Mouse (Mus musculus) embryo, embryonic 11 days (tissue): ENCODE data around the gene Foxd2.

Experiments
- DNase-seq: peaks from one replicate; pipeline ENCODE4 v3.0.0-alpha.2; 2015

The Foxd2 gene

DNA sequence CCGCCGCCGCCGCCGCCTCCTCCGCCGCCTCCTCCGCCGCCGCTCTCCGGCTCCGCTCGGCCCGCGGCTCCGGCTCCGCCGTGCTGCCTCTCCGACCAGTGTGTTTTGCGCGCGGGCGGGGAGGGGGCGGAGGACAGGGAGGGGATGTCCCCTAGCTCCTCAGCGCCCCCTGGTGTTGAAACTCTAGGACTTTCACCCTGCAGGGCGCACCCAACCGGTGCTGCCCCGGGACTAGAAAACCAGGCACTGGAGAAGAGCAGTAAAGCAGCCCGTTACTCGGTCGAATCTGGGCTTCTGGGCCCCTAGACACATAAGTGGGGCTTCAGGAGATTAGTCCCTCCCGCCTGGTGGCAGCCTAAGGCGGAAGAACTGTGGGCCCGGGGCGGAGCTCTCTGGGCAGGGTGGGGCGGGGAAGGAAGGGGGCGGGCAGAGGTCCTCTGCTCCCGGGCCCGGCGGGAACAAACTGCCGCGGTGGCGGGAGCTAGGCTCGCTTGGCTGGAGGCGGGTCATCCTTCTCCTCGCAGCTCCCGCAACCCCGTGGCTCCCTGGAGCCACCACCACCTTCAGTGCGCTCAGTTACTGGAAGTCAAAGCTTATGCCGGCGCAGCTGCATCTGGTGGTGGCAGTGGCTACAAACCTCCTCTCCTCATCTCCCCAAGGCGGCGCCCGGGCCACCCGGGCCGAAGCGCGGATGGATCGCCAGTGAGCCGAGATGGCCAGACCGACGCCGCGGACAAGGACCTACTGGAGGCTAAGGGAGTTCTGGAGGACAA is at the start of gene Foxd2:
Foxd2 (minus strand) TSS at position 45 of the 773 bp plus-strand sequence.
- peak; percentile 94 for DNase-seq

DNA sequence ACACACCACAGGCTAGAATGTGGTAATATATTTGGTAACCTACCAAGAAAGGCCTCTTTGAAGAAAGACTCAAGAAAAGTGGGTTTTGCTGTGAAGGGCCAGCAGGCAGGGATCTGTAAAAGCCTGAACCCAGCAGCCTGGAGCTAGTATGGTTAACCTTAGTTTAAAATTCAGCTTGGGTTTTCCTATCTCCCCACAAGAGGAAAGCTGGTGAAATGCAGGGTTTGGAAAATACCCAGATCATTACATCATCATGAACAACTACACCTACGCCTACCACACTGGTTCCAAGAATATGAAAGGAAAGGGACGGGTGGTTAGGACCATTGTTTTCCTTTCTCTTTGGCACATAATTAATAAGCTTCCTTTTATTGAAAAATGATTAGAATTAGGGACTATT is 49.6 kb upstream of the Foxd2 start:
- no peak for DNase-seq

DNA sequence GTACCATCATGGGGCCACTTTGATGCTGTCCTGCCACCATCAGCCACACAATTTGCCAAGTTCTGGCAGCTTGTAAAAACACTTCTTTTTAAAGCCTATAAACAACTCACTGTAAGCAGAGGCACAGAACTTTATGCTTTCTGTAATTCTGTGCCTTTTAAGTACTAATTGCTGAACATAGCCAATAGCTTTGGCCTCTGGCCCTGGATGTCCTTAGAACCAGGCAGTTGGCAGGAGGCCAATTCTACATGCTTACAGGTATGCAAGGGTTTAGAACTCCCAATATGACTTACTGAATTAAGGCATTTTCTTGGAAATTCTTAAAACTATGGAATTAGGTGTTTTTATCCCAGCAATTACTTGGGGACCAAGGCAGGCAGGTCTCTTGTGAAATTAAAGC is 48.7 kb upstream of the Foxd2 start:
- no peak for DNase-seq

DNA sequence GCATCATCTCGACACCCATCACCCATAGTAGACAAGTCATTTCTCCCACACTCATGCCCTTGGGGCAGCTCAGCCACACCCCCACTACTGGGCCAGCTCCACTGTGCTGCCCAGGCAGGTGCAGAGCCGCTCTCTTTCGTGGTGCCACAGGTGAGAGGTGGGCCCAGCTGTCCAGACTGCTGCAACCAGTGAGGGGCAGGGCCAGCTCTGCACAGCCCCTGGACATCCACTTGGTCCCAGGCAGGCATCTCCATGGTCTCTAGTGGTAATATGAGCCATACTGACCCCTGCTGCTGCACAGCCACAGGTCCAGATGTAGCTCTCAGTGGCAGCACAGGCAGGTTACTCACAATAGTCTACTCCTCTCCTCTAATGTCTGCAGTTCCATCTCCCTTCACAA is 44.5 kb upstream of the Foxd2 start:
- no peak for DNase-seq

DNA sequence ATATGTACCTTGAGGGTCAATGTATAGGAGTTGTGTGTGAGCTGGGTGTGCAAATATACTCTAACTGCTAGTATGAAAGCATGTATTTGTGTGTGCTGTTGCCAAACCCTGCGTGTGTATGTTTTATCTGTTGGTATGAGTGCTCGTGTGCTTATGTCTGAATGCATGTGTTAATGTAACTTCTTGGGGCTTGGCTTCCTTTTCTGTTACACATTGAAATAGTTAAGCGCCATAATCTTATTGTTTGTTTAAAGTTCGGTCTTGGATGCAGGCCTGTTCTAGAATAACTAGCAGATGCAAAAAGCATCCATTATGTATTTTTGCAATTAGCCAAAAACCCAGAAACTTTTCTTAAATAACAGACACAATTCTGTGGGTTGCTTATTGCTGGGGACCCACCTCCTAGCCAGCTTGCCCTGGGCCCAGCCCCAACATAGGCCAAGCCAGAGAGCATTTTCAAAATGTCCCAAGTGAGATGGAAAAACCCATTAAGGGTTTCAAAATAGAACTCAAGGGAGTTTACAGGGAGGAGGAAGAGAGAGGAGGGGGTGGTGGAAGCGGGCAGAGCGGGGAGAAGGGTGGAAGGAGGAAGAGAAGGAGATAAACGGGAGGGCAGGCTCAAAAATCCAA is 39.3 kb upstream of the Foxd2 start:
- DNase-seq: no peak

DNA sequence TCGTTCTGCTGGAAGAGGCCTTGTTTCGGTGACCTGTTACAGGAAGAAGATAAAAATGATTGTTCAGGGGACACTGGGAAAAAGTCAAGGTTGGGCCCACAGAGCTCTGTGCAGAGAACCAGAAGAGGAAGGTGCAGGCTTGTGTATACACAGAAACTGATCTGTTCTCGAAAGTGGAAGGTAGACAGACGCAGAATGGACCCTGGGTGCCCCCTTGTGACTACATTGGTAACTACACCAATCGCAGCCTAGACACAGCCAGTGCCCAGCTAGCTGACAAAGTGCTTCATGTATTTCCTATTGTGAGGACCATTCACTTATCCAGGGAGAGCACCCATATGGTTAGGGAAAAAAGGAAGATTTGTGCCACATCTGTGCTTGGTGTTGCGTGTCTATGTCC is 38.7 kb upstream of the Foxd2 start:
- DNase-seq: peak; percentile 78

DNA sequence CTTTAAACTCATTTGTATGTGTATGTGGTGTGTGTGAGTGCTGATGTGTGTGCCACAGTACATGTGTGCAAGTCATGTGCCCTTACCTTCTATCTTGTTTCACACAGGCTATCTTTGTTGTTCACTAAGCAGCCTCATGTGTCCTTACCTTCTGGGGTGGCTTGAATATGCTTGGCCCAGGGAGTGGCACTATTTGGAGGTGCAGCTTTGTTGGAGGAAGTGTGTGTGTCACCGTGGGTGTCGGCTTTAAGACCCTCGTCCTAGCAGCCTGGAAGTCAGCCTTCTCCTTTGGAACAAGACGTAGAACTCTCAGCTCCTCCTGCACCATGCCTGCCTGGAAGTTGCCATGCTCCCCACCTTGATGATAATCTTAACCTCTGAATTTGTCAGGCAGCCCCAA is 37.7 kb upstream of the Foxd2 start:
- DNase-seq: no peak

DNA sequence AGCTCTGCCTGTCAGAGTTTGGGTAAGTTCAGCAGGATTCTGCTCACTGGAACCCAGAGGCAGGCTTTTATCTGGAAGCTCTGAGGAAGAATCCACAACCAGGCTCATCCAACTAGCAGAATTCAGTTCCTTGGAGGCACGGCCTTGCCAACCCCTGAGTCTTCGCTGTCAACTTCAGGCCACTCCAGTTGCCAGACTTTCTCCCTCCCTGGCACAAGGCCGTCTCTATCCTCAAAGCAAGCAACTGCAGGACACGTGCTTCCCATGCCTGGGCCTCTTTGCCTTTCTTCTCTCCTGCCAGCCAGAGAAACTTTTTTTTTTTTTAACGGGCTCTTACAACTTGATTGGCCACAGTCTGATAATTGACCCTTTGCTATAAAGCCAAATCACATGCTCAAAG is 36.3 kb upstream of the Foxd2 start:
- DNase-seq: peak; percentile 27

DNA sequence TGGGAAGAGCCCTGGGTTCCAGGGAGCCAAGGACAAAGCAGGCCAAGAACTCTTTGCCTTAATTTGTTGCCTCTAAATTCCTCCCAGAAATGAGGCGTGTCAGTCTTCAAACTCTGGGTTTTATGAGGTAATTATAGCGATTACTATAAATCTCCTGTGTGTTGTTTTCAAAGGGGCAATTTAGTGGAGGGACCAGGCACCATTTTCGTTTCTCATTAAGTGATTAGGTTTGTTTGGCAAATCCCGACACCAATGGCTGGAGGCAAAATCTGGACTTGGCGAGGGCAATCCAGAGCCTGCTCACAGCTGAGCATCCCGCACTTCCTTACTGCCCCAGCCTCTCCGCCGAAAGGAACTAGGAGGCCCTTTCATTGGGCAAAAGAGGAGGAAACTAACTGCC is 33.9 kb upstream of the Foxd2 start:
- peak; percentile 23 for DNase-seq

DNA sequence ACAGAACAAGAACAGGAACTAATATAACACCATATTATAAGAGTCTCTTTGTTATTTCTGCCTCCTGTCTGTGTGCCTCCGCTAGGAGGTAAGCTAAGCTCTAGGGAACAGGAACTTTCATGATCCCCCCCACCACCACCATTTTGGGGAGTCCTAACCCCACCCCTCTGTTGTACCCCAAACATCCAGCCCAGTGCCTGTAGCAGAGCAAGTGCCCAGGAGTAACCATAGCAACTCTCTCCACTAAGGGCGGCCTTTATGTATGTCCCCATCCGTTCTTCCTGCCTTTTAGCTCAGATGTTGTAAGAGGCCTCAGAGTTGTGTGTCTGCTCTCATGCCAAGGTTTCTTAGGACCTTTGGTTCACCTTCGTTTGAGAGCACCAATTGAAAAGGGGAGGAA is 33.4 kb upstream of the Foxd2 start:
- peak; percentile 11 for DNase-seq

DNA sequence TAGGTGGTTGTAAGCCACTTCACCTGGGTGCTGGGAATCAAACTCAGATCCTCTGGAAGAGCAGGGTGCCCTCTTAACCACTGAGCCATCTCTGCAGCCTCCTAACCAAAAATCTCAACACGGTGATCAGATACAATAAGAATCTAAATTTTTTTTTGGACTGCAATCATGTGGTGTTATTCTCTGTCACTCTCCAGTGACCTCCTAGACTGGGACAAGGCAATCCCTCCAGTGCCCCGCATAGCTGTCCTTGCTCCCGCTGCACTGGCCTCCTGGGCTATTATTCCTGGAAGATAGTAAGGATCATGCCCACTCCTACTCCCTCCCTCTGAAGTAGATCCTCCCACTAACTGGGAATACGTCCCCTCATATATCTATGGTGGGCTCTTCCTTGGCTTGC is 32.6 kb upstream of the Foxd2 start:
- DNase-seq: no peak

DNA sequence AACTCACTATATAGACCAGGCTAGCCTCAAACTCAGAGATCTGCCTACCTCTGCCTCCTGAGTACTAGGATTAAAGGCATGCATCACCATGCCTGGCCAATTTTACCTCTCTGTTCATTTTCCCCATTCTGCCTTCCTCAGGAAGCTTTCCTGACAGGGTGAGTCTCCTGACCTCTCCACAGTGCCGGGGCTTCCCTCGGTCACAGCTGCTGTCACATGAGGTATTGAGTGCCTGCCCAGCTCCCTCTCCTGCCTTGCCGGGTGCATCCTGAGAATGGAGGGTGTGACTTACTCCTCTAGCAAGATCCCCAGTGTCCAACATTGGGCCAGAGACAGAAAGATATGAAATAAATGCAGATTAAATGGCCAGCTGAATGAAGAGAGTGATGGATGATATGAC is 29.6 kb upstream of the Foxd2 start:
- DNase-seq: no peak

DNA sequence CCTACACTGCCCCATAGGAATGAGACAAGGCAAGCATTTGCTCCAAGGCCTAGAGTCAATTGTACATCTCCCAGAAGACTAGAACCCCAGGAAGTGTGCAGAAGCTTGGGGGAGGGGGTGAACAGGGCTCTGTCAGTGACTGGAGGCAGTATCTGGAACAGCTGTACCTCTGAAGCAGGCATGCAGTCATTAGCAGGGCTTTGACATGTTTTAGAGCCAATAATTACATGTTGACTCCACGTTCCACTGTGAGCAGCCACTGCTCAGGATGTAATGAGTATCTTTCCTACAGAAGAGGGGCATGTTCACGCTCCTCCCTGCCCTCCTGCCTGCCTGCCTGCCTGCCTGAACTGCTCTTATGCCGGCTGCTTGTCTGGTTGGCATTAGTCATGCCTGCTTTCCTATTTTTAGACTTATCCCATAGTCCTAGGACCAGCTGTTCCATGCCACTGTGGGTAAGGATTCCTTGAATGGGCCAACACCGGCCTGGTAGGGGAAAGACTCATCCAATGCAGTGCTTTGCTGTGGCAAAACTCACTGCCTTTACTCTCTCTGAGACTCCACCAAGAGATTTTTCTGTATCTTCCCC is 28.9 kb upstream of the Foxd2 start:
- DNase-seq: no peak

DNA sequence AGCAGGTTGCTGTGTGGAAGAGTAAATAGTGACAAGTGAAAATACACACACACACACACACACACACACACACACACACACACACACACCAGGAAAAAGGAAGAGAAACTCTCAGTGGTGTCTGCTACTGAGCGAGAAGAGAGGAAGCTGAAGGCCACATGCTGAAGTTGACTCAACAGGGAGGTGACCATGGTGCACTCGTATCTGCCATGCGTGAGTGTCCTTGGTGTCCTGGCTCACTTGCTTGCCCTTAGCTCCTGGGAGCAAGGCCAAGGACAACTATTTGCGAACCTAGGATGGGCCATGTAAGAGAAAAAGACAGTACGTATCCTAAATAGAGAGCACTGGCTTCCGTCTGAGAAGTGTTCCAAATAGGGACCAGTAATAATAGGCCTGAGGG is 25.5 kb upstream of the Foxd2 start:
- no peak for DNase-seq

DNA sequence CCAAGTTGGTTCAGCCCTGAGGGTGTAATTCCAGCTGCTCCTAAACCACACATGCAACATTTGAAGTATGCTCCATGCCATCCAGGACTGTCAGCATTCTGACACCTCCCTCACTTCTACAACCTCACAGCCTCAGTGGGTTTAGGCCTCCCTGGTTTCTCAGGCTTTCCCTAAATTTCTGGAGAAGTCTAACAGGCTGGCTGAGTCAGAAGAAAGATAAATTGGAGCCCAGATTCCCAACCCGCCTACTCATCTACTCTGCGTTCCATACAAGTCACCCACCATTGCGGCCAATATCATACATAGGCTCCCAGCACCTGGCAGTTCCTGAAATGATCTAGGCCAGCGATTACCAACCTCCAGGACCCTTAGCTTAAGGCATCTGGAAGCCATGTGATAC is 24.1 kb upstream of the Foxd2 start:
- DNase-seq: no peak

DNA sequence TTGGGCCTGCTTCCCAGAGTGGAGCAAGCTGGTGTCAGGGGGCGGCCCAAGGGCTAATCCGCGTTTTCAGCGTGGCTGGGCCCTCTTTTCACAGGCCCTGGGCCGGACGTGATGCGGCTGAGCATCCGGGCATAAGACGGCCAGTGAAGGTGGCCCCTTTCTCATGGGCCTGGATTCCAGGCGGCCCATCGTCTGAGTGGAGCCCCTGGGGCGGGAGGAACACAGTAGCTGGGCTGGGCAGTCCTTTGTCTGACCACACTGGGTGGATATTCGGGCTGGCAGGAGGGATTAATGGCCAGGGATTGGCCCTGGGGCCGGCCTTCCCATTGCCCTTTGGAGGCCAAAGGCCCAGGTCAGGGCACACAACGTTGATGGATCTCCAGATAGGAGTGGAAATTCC is 20.5 kb upstream of the Foxd2 start:
- DNase-seq: no peak

DNA sequence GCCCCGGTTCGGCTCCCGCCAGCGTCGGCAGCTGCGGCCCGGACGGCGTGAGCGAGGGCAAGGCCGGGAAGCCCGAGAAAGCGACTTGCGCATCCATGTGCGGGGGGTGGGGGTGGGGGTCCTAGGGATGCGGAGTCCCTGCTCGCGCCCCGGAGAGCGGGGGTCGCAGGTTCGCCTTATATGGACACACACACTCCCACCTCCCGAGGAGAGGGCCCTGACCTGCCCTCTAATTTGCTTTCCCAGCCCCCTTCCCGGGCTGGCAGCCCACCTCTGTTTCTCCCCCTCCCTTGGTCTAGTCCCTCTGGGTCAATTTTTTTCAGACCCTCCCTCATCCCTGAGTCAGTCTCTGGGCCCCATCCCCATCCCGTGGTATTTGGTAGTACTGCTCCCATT is 17.2 kb upstream of the Foxd2 start, which contains the start of gene Foxe3:
Foxe3 (minus strand) TSS at position 97 of the 396 bp plus-strand sequence.
- no peak for DNase-seq

DNA sequence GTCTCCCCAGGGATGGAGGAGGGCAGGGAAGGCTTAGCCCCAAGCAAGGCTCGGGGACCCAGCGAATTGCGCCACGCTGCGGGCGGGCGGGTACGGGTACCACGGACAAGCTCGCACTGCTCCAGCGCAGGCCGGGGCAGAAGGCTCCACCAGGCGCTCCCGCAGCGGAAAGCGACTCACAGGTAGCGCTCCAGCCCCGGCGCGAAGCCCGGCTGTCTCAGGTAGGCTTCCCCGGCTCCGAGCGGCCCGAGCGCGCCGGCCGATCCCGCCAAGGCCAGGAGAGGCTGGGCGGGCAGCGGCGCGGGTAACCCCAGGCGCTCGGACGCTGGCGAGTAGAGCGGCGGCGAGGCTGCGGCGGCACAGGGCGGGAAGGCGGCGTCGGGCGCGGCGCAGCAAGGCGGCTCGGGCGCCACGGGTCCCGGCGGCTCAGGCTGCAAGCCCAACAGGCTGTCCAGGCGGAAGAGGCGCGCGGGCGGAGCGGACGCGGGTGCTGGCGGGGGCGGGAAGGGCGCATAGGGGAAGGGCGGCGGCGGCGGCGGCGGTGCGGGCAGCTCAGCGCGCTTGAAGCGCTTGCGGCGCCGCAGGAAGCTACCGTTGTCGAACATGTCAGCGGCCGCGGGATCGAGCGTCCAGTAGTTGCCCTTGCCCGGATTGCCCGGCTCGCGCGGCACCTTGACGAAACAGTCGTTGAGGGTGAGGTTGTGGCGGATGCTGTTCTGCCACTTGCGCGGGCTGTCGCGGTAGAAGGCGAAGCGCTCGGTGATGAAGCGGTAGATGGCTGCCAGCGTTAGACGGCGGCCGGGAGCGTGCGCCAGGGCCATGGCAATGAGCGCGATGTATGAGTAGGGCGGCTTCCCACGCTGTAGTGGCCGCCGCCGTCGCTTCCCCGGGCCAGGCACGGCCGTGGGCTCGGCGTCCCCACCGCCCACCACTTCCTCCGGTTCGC is 16.6 kb upstream of the Foxd2 start:
- peak; percentile 62 for DNase-seq

DNA sequence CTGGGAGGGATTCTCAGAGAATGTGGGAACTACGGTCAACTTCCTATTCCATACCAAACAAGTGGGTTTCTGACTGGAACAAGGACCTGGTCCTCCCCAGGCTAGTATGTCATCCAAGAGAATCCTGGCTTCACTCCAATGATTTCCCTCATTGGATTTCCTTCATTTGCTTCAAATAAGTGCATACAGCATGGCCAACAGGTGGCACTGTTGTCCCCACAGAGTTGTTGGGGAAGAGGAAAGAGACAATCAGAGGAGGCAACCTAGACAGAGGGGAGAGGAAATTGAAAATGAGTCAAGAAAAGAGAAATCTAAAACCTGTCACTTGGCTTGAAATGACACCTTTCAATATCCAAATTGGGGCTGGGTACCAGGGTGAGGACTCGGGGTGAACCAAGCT is 8.4 kb upstream of the Foxd2 start:
- DNase-seq: peak; percentile 79

DNA sequence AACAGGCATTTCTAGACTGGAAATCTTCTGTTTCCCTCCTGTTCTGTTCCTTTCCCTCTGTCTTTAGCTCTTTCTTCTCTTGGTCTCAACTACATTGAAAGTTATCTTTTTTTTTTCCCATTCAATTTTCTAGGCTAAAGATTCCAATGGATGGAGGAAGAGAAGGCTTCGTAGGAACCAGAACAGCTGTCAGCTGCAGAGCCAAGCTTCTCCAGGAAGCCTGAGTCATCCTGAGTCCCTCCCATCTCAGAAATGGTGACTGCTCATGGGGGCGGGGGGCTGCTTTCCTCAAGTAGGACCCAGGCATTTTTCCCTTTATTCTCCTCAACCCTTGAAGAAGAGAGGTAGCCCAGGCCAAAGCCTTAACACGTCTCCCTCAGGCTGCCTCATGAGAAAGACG is 7.4 kb upstream of the Foxd2 start:
- no peak for DNase-seq

DNA sequence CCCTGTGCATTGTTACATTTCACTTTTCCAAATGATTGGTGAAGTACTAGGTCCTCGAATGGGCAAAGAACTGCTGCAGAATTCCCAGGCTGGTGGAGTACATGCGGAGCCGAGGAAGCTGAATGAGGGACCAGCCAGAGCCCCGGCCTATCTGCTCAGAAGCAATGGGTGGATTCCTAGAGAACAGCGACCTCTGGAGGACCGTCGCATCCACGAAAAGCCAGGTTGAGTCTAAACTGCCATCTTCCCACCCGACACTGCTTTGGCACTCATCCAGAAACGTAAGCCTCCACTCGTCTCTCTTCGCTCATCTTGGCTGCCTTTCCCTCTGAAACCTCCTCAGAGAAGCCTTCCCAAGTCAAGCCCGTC is 4.9 kb upstream of the Foxd2 start:
- DNase-seq: peak; percentile 89

DNA sequence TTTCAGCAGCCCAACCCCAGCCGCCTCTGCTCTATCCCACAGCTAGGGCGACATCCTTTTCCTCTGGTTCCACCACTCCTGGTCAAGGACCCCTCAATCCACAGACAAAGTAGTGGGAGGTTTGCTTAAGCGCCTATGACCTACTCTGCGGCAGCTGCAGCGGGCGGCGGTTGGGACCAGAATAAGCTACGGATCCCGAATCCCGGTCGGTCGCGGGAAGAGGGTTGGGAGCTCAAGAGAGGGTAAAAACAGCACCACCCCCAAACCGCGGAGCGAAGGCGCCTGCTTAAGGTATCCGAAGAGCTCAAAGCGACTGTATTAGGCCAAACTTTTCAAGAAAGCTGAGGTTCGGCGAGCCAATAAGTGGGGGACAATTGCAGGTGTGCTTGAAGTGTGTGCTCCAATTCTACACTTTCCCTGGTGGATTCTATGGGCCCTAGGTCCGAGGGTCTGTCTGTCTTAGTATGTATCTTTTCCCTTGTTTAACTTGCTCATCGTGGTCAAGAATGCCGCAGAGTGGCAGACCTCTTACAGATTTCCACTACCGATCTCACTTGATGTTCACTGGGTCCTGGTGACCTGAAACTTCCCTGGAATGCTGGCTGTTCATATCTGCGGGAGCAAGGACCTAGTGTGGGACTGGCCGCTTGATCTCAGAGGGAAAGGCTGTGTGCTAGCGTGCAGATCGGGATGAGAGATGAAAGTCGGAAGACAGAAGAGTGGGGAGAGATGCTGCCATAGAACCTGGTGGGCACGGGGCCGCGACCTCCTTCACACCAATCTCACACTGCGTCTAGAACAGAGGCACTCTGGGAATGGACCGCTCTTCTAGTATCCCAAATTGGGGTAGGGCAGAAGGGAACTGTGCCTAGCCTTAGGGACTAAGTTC is 4.3 kb upstream of the Foxd2 start:
- DNase-seq: peak; percentile 37
